Mouse (Mus musculus) heart, adult 11 months (tissue): ENCODE measurements around the gene Hist2h2aa1.
A peak's percentile ranks its signal among the peaks of the same experiment; 100 is the strongest.
"Not testable (repeated sequence)": the region's sequence is repeated elsewhere in the genome, so short reads cannot be mapped to it uniquely, and the experiment has no call there.

Experiments used
- DNase-seq: peaks from one replicate; pipeline ENCODE4 v3.0.0; 2022

Gene Hist2h2aa1

GRCm38 (mm10) chr3:96245003-96245886 lies at the start of gene Hist2h2aa1:
Gene Hist2h2aa1 (plus strand): TSS chr3:96245497.
- DNase-seq: peak; percentile 100

GRCm38 (mm10) chr3:96195616-96196313 lies 49.5 kb upstream of the Hist2h2aa1 start:
- no peak for DNase-seq

DNA sequence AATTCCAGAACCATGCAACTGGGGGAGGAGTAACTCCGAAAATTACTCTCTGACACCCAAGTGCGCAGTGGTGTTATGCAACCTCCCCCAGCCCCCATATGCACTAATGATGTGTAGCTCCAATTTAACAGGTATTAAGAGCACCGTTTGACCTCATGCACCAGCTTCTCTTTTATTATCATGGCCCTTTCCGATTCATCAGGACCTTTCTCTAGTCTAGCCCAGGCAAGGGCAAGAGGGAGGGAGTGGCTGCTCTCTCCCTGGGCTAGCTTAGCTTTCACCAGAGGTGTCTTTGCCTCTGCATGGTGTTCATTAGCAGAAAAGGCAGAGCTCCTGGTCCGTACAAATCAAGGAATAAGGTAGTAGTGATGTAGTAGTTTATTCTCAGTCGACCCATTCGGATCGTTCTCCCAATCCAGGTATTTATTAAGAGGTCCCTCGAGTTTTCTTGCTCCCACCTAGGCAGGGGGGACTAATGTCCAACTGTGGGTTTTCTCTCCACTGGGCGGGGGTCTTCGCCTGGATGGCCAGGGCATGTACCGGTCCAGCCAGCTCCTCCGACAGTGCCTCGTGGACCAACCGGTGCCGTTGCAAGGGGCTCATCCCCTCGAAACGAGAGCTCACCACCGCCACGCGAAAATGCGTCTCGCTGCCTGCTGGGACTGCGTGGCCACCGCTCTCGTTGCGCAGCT lies 48.7 kb upstream of the Hist2h2aa1 start:
- no peak for DNase-seq

DNA sequence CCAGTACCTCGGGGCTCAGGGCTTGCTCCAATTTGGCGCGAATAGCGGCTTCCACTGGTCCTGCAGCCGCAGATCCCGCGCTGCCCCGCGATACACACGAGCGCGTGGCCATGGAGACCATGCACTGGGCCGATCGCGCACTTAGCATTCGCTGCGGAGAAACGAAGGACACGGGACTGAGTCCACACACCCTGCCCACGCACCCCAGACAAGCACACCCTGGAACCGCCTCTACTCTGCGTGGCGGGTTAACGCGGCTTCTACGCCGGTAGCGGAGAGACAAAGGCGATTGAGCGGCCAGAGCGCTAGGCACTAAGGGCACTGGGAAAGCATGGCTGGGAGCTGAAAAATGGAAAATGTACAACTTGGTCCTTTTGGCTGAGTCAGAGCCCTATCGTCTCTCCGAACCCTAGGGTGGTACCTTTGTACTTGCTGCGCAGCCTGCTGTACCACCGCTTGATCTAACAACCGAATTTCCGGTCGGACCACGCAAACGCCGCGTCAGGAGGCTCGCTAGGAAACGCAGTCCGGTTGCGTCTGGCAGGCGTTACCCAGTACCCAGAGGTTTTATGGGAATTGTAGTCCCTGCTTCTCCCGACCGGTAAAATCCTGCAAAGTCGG lies 48.1 kb upstream of the Hist2h2aa1 start:
- peak; percentile 99 for DNase-seq

DNA sequence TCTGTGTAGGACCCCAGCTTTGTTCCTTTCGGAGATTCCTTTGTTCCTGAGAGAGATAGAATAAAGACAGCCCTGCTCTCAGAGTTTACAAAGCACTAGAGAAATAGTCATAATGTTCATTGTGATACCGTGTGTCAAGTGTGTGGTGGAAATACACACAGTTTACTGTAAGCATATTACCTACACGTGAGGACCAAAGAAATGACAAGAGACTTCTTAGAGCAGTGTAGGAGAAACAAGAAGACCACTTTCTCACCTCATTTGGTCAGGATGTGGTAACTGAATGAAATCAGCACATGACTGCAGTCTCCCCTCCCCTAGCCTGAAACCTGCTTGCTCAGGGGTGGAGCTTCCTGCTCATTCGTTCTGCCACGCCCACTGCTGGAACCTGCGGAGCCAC lies 47.1 kb upstream of the Hist2h2aa1 start:
- DNase-seq: no peak

DNA sequence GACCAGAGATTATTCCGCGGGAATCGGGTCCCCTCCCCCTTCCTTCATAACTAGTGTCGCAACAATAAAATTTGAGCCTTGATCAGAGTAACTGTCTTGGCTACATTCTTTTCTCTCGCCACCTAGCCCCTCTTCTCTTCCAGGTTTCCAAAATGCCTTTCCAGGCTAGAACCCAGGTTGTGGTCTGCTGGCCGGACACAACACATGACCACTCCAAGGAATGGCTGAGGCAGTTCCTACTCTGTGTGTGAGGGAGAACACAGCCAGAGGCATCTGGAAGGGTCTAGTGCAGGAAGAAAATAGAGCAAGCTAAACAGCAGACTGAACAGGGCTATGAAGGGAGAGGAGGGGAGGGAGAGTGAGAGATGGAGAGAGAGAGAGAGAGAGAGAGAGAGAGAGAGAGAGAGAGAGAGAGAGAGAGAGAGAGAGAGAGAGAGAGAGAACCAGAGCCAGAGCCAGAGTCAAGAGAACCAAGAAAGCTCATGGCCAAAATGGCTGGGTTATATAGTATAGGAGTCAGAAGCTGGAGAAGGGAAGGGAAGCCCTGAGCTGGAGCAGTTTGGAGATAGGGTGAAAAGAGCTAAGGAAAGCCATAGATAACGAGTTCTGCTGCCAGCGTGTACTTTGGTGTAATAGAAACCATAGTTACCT lies 46.6 kb upstream of the Hist2h2aa1 start:
- not testable (repeated sequence) for DNase-seq

- DNase-seq: no peak
These were observed 45.6 kb upstream of the Hist2h2aa1 start for GRCm38 (mm10) chr3:96199731-96200130.

DNA sequence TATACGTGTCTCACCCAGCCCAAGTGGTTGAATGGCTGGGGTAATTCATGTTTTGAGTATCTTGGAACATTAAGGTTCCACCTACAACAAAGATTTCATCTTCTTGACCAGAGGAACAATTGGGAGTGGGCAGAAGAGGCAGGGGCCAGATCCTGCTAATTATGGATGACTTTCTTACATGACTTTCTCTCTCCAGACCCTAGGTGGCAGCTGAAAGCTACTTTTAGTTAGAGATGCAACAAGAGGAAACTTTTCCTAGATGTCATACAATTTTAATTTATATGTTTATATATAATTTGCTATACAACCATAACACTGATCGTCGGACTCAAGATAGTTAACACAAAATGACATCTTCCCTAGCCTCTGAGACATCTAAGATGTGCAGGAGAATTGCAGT lies 37.5 kb upstream of the Hist2h2aa1 start:
- no peak for DNase-seq

DNA sequence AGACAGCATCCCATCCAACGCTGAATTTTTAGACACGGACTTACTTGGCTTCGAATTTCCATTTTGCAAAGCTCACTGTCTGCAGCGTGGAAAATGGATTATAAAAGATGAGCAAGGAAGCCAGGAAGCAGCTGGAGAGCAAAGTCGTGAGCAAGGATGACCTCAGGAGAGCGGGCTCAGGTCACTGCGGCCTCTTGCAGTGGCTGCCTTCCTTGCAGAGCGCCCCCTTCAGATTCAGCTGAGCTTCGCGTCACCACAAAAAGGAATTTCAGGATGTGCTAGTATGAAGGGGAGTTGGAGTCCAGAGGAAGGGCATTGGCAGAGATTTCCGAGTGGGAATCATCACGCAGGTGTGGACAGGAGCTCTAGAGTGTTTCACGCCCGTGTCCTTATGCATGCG lies 36.1 kb upstream of the Hist2h2aa1 start:
- DNase-seq: no peak

DNA sequence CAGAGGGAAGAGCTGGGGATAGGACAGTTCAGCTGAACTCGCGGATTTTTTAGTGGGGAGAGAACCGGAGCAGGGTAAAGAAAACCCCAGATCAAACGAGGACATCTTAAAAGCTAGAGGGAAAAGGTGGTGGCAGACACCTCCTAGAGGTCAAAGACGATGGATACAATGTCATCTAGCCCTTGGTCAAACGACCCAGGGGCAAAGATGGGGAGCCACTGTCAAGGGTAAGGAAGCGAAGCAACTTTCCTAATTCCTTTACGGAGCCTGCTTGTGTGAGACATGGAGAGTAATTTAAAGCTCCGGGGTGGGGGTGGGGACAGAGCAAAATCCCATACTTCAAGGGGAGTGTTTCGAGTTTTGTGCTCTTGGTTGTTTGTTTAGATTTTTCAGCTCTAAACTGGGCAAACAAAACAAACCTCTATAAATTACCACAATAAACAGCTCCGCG lies 26.1 kb upstream of the Hist2h2aa1 start:
- DNase-seq: peak; percentile 94

- DNase-seq: peak; percentile 99
These were observed 25.6 kb upstream of the Hist2h2aa1 start, which contains the start of the genes Bola1 and Hist2h2ab for GRCm38 (mm10) chr3:96219661-96220130. Gene Bola1 (minus strand): TSS chr3:96219709. Gene Hist2h2ab (plus strand): TSS chr3:96219865.

- DNase-seq: not testable (repeated sequence)
These were observed 25.0 kb upstream of the Hist2h2aa1 start for GRCm38 (mm10) chr3:96220131-96220764.

- peak; percentile 99 for DNase-seq
These were observed 24.3 kb upstream of the Hist2h2aa1 start, which contains the start of the genes Hist2h2ac and Hist2h2be for GRCm38 (mm10) chr3:96220765-96221639. Gene Hist2h2ac (minus strand): TSS chr3:96220880. Gene Hist2h2be (plus strand): TSS chr3:96221119.

GRCm38 (mm10) chr3:96221640-96222038 lies 23.7 kb upstream of the Hist2h2aa1 start:
- DNase-seq: peak; percentile 91

- DNase-seq: peak; percentile 92
These were observed 22.5 kb upstream of the Hist2h2aa1 start for GRCm38 (mm10) chr3:96222774-96223173.

DNA sequence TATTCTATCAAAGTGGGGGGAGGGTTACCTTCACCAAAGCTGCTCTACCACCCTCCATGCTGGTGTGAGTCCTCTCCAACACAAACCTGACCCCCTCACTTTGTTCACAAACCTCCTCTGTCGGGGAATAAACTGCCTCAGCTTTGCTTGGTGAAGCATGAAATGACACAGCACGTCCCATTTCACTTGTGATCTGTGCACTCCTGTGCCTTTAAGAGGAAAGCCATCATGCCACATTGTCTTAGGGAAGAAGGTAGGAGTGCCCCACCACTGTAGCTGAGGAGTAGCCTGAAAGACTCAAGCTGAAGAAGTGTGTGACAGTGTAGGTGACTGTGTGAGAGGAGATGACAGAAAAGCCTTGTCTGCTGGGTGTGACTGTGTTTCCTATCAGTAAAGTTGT lies 19.9 kb upstream of the Hist2h2aa1 start:
- peak; percentile 85 for DNase-seq

GRCm38 (mm10) chr3:96226695-96227648 lies 18.3 kb upstream of the Hist2h2aa1 start:
- peak; percentile 97 for DNase-seq

GRCm38 (mm10) chr3:96228828-96229227 lies 16.5 kb upstream of the Hist2h2aa1 start:
- DNase-seq: no peak

DNA sequence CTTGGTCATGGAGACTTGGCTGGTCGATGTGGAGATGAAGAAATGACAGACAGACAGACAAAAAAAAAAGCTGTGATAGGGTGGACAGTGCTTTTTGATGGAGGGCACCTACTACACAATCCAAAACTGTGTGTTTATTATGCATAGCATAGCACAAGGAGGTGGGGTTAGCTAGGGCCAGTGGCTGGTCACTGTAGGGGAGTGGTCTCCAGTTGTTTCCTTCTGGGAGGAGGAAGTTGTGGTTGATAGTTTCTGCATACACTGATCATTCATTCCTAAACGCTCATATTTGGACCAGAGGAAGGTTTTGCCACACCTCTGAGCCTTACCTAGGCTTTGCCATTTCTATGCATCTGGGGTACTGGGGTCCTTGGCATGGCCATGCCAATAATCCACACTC lies 14.9 kb upstream of the Hist2h2aa1 start:
- peak; percentile 89 for DNase-seq
